Mouse (Mus musculus): ENCODE measurements at regions not wholly inside any gene's neighbourhood (a gene's known extent, or its start where the extent isn't known, plus 50 kb on each side); places are given as distances from the start of the nearest gene placed in this dataset.

DNA sequence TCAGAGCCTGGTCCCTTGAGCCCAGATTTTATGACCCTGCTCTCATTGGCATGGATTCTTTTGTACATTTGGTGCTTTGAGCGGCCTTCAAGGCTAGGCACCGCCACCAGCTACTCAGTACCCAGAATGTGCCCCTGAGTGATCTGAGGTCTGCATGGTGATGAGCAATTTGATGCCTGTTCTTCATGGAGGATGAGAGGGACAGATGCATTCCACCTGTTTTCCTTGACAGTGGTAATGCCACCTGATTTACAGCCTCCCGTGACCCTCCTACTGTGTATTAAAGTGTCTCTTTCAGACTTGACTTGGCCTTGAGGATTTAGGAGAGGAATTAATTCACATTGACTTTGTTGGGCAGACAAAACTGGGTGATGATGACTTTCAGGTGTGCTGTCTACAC is 145.3 kb upstream of the Zkscan2 start:
- TF ChIP-seq CTCF (IDR thresholded peaks at IDR 0.05) (no peak), POLR2A (IDR thresholded peaks at IDR 0.05; ENCODE audit: insufficient read depth, low read depth, low read length) (no peak), EP300 (IDR thresholded peaks at IDR 0.05; ENCODE audit: insufficient read depth, low read depth, low read length) (no peak)

Measured in heart, adult 2 months (tissue).